Mouse (Mus musculus) kidney, postnatal 36 days (tissue): ENCODE results near the gene St8sia6.

ENCODE experiments used
- DNase-seq, 2 experiments: peaks; one replicate each; pipeline ENCODE4 v3.0.0; 2021 to 2022; ENCODE audit warnings: mixed read lengths in 2 of 2

St8sia6 gene

GRCm38 (mm10) chr2:13603093-13603492 is 190.8 kb downstream of the St8sia6 start:
- no peak for DNase-seq
